Mouse (Mus musculus) spleen, adult 2 months (tissue): ENCODE results near the gene Sik1.

Experiments used
- CTCF ChIP-seq: fragments of 200-500 bp; IDR thresholded peaks from 2 replicates; pipeline ENCODE4 v1.5.1; 2011; ENCODE audit warnings: mild to moderate bottlenecking, inconsistent platforms; ENCODE audit not compliant: insufficient read depth, insufficient read length, insufficient replicate concordance; ENCODE audit errors: extremely low read depth
- POLR2A ChIP-seq: fragments of 200-500 bp; IDR thresholded peaks from 2 replicates; pipeline ENCODE4 v1.6.1; 2011; ENCODE audit warnings: low read depth, low read length, inconsistent platforms

DNA sequence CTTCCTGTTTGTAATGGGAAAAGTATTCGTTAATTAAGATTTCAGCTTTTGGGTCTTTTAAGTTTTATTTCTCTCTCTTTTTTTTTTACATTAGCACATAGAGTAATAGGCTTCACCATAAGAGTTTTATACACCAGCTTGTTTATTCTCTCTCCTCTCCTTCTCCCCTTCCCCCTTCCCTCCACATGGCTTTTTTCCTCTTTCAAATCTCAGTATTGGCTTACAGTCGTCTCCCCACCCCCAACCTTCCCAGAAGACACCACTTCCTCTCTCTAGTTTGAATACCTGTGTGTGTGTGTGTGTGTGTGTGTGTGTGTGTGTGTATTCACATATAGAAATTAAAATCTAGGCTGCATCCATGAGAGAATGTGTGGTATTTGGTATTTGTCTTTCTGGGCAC is 3.8 kb upstream of the Sik1 start:
- TF ChIP-seq CTCF: no peak
- TF ChIP-seq POLR2A: no peak
